Mouse (Mus musculus): ENCODE data around the gene Nagk. TPM values are rescaled to one million over a fixed set of nuclear protein-coding genes. Genes with fewer than 3 reads are reported as not detected.
A peak's percentile ranks its signal among the peaks of the same experiment; 100 is the strongest.

The Nagk gene
- 107 and 113 TPM in 2 replicates for polyA plus RNA-seq (2015; fragmentation: Nextera tagmentation; extraction: Ambion mirVana)

DNA sequence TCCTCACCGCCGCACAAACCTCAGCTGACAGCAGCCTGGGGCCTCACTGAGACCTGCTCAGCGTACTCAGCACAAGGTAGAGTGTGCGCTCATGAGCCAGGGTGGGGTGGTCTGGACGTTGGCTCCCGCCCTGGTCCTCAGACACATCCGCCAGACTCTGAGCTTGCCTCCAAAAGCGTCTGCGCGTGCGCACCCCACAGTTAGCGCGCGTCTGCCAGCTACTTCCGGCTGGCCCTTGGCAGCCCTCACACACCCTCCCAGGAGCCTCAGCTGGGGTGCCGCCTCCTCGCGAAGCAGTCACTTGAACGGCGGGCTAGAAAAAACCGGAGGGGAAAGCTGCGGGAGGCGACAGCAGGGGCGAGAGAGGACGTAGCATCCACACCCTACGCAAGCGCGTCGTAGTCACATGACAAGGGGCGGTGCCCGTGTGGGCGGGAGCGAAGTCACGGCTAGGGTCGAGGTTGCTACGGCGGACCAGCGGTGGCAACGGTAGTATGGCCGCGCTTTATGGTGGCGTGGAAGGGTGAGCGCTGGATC, at the start of gene Nagk:
TSS of gene Nagk (plus strand) at position 223 of the 537 bp plus-strand sequence.
- peaks cover 10% of the 10 kb centered on the region; the same call in 1 of the 2 replicates for H3K36me3 ChIP-seq
- peaks cover 13% of the 10 kb centered on the region for H3K4me1 ChIP-seq
- peak within 1 kb of the TSS; percentile 98 for H3K27ac ChIP-seq (replicated peaks)
- under 1% methylated on average over 42 of the region's 43 CpGs for WGBS
- no peaks in the 10 kb centered on the region for H3K27me3 ChIP-seq
- H3K4me2 ChIP-seq (replicated peaks) = peak within 1 kb of the TSS; percentile 87
- no peaks in the 10 kb centered on the region for H3K9me3 ChIP-seq
- H3K9ac ChIP-seq (replicated peaks) = peak within 1 kb of the TSS; percentile 87
- H3K4me3 ChIP-seq = peak within 1 kb of the TSS; percentile 91
- peak; percentile 94 for ATAC-seq (replicated peaks)

- Histone ChIP-seq H3K9me3 (no peaks in the 10 kb centered on the region), H3K4me3 (no peak overlapping the region), H3K9ac (replicated peaks) (no peak overlapping the region), H3K4me2 (replicated peaks) (no peak overlapping the region), H3K4me1 (peaks cover 3% of the 10 kb centered on the region; the same call in 1 of the 2 replicates), H3K36me3 (no peaks in the 10 kb centered on the region), H3K27me3 (no peaks in the 10 kb centered on the region), H3K27ac (replicated peaks) (no peak overlapping the region)
- ATAC-seq (replicated peaks) = no peak
- 40% methylated on average over 2 of the region's 2 CpGs for WGBS
Observed at GRCm38 (mm10) chr6:83745466-83745865, 49.3 kb upstream of the Nagk start.

DNA sequence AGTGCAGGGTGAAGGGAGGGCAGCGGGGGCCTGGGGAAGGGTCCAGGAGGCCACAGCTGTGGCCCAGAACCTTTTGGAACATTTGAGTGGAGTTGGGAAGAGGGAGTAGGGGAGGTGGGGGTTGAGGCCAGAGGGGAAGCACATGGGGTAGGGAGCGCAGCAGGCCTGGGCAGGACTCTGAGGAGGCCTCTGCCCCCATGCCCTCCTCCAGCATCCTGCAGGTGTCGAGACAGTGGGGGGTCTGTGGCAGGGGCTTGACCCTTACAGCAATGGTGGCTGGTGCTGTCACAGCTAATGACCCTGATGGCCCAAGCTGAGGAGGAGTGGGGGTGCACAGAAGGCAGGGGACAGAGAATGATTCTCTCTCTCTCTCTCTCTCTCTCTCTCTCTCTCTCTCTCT, 45.5 kb upstream of the Nagk start:
- Histone ChIP-seq H3K4me2 (replicated peaks) (no peak overlapping the region), H3K4me3 (no peak overlapping the region), H3K4me1 (no peaks in the 10 kb centered on the region), H3K27me3 (no peaks in the 10 kb centered on the region; the same call in 1 of the 2 replicates), H3K9me3 (no peaks in the 10 kb centered on the region), H3K36me3 (no peaks in the 10 kb centered on the region), H3K27ac (replicated peaks) (no peak overlapping the region), H3K9ac (replicated peaks) (no peak overlapping the region)
- ATAC-seq (replicated peaks) = no peak
- WGBS = 44% methylated on average over 3 of the region's 3 CpGs

GRCm38 (mm10) chr6:83750171-83750684, 44.6 kb upstream of the Nagk start:
- Histone ChIP-seq H3K4me1 (no peaks in the 10 kb centered on the region), H3K4me3 (no peak overlapping the region), H3K27me3 (no peaks in the 10 kb centered on the region; the same call in 1 of the 2 replicates), H3K36me3 (no peaks in the 10 kb centered on the region), H3K9ac (replicated peaks) (no peak overlapping the region), H3K9me3 (no peaks in the 10 kb centered on the region), H3K27ac (replicated peaks) (no peak overlapping the region), H3K4me2 (replicated peaks) (no peak overlapping the region)
- 5% methylated on average over 11 of the region's 11 CpGs for WGBS
- no peak for ATAC-seq (replicated peaks)

DNA sequence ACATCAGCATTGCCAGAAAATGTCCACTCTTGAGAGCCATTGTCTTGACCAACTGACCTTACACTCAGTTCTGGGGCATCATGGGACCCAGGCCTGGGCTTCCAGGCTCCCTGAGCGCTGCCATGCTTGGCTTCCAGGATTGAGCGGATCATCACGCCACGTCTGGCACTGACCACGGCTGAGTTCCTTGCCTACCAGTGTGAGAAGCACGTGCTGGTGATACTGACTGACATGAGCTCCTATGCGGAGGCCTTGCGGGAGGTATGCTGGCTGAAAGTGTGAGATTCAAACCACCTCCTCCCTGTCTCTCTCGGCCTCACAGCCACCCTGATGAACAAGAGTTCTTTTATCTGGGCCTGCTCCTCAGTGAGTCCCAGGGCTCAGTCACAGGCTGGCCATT, 38.7 kb upstream of the Nagk start:
- WGBS = 85% methylated on average over 9 of the region's 9 CpGs
- no peak for ATAC-seq (replicated peaks)
- no peak overlapping the region for H3K9ac ChIP-seq (replicated peaks)
- no peaks in the 10 kb centered on the region for H3K9me3 ChIP-seq
- no peak overlapping the region for H3K27ac ChIP-seq (replicated peaks)
- H3K36me3 ChIP-seq = no peaks in the 10 kb centered on the region
- peaks cover 6% of the 10 kb centered on the region for H3K4me1 ChIP-seq
- H3K4me2 ChIP-seq (replicated peaks) = no peak overlapping the region
- peaks cover 36% of the 10 kb centered on the region for H3K27me3 ChIP-seq
- no peak overlapping the region for H3K4me3 ChIP-seq

DNA sequence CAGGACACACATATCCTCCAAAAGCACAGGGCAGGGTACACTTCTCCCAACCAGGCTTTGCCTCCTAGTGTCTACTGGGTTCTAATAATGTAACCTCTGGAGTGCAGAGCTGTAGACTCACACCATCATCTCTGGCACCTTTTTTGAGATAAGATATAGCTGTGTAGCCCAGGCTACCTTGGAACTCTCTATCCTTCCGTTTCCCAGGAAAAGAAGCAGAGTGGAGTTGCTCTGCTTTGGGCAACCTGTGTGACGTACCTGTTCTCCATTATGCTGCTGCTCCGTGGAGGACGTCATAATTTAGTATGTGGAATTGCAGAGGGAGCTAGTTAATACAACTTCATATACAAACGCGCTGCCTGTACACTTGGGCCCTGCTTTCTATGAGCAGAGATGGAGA, 32.4 kb upstream of the Nagk start, which contains the start of gene Ankrd53:
TSS of gene Ankrd53 (plus strand) at position 301 of the 400 bp plus-strand sequence.
- H3K9me3 ChIP-seq = no peaks in the 10 kb centered on the region
- H3K36me3 ChIP-seq = no peaks in the 10 kb centered on the region
- peaks cover 56% of the 10 kb centered on the region for H3K27me3 ChIP-seq
- no peak within 1 kb of the TSS for H3K9ac ChIP-seq (replicated peaks)
- H3K4me2 ChIP-seq (replicated peaks) = peak within 1 kb of the TSS; percentile 42
- 33% methylated on average over 6 of the region's 6 CpGs for WGBS
- H3K4me3 ChIP-seq = peak within 1 kb of the TSS; percentile 24
- ATAC-seq (replicated peaks) = no peak
- peaks cover 12% of the 10 kb centered on the region for H3K4me1 ChIP-seq
- no peak within 1 kb of the TSS for H3K27ac ChIP-seq (replicated peaks)

- WGBS = 2% methylated on average over 35 of the region's 35 CpGs
Observed at GRCm38 (mm10) chr6:83762880-83763431, 31.8 kb upstream of the Nagk start.

DNA sequence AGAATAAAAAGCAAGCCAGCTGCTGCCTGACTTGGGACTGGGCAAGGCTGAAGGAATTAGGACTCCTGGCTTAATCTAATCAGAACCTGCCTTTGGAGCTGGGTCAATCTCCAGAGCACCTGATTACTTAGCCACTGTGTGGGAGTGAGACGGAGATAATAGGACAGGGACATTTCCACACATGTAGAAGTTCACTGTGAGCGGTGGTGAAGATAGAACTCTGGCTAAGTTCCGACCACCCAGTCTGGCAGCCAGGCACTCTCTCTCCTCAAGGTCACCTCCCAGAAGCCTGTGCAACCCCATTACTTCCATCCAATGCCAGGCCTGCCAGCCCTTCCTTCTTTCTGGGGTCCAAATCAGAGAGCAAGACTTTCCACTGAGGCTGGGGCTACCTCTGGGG, 27.8 kb upstream of the Nagk start:
- peaks cover 19% of the 10 kb centered on the region for H3K27me3 ChIP-seq
- WGBS = 93% methylated on average over 3 of the region's 3 CpGs
- no peak for ATAC-seq (replicated peaks)

More at GRCm38 (mm10) chr6:83762880-83763431, 31.8 kb upstream of the Nagk start:
- no peak overlapping the region for H3K27ac ChIP-seq (replicated peaks)
- no peak overlapping the region for H3K9ac ChIP-seq (replicated peaks)
- H3K36me3 ChIP-seq = no peaks in the 10 kb centered on the region
- peak overlapping the region; percentile 24 for H3K4me3 ChIP-seq
- peak overlapping the region; percentile 42 for H3K4me2 ChIP-seq (replicated peaks)
- peaks cover 12% of the 10 kb centered on the region for H3K4me1 ChIP-seq
- no peaks in the 10 kb centered on the region for H3K9me3 ChIP-seq
- ATAC-seq (replicated peaks) = no peak; the same call in 1 of the 2 replicates
- peaks cover 50% of the 10 kb centered on the region for H3K27me3 ChIP-seq

DNA sequence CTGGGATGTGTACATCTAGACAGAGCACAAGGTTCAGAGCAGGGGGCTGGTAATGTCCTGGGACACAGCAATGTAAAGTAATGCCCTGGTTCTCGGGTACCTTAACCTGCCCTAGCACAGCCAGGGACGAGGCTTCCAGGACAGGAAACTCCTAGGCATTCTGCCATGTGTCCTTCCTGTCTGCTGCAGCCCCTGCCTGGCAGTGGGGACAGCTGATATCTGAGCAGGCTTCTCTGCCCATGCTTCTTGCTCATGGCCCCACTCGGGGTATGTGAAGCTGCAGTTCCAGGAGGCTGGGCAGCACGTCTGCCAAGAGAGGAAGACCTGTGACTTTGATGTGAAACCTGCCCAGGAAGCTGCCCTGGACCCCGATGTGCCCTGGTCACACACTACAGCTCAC, 26.3 kb upstream of the Nagk start:
- no peak for ATAC-seq (replicated peaks)
- H3K4me3 ChIP-seq = no peak overlapping the region
- no peak overlapping the region for H3K4me2 ChIP-seq (replicated peaks)
- peaks cover 21% of the 10 kb centered on the region for H3K36me3 ChIP-seq
- peaks cover 1% of the 10 kb centered on the region; the same call in 1 of the 2 replicates for H3K4me1 ChIP-seq
- no peaks in the 10 kb centered on the region for H3K9me3 ChIP-seq
- WGBS = 84% methylated on average over 5 of the region's 5 CpGs
- peaks cover 4% of the 10 kb centered on the region for H3K27me3 ChIP-seq
- no peak overlapping the region for H3K9ac ChIP-seq (replicated peaks)
- H3K27ac ChIP-seq (replicated peaks) = no peak overlapping the region

More for the DNA sequence above, 27.8 kb upstream of the Nagk start:
- Histone ChIP-seq H3K27ac (replicated peaks) (no peak overlapping the region), H3K9ac (replicated peaks) (no peak overlapping the region), H3K4me2 (replicated peaks) (no peak overlapping the region), H3K9me3 (no peaks in the 10 kb centered on the region), H3K4me1 (peaks cover 7% of the 10 kb centered on the region), H3K36me3 (peaks cover 18% of the 10 kb centered on the region), H3K4me3 (no peak overlapping the region)

GRCm38 (mm10) chr6:83774126-83774525, 20.7 kb upstream of the Nagk start:
- 57% methylated on average over 8 of the region's 9 CpGs for WGBS
- Histone ChIP-seq H3K4me1 (peaks cover 24% of the 10 kb centered on the region), H3K36me3 (peaks cover 21% of the 10 kb centered on the region), H3K4me2 (replicated peaks) (peak overlapping the region; percentile 76), H3K9ac (replicated peaks) (peak overlapping the region; percentile 76; the same call in 1 of the 2 replicates), H3K4me3 (0 out of 2 replicates have a peak overlapping the region, but pooled peaks have one; percentile 59), H3K27me3 (no peaks in the 10 kb centered on the region), H3K27ac (replicated peaks) (no peak overlapping the region), H3K9me3 (no peaks in the 10 kb centered on the region)
- no peak for ATAC-seq (replicated peaks)

GRCm38 (mm10) chr6:83774781-83775563, 19.8 kb upstream of the Nagk start:
- Histone ChIP-seq H3K4me3 (peak overlapping the region; percentile 59), H3K27me3 (no peaks in the 10 kb centered on the region), H3K4me1 (peaks cover 24% of the 10 kb centered on the region), H3K4me2 (replicated peaks) (peak overlapping the region; percentile 76), H3K9ac (replicated peaks) (peak overlapping the region; percentile 76), H3K9me3 (no peaks in the 10 kb centered on the region), H3K27ac (replicated peaks) (peak overlapping the region; percentile 84), H3K36me3 (peaks cover 13% of the 10 kb centered on the region)
- peak; percentile 52; the same call in 1 of the 2 replicates for ATAC-seq (replicated peaks)
- WGBS = under 1% methylated on average over 14 of the region's 14 CpGs
